Comparison of ENCODE assay signal across 8 mouse cellular contexts in the genomic region with DNA sequence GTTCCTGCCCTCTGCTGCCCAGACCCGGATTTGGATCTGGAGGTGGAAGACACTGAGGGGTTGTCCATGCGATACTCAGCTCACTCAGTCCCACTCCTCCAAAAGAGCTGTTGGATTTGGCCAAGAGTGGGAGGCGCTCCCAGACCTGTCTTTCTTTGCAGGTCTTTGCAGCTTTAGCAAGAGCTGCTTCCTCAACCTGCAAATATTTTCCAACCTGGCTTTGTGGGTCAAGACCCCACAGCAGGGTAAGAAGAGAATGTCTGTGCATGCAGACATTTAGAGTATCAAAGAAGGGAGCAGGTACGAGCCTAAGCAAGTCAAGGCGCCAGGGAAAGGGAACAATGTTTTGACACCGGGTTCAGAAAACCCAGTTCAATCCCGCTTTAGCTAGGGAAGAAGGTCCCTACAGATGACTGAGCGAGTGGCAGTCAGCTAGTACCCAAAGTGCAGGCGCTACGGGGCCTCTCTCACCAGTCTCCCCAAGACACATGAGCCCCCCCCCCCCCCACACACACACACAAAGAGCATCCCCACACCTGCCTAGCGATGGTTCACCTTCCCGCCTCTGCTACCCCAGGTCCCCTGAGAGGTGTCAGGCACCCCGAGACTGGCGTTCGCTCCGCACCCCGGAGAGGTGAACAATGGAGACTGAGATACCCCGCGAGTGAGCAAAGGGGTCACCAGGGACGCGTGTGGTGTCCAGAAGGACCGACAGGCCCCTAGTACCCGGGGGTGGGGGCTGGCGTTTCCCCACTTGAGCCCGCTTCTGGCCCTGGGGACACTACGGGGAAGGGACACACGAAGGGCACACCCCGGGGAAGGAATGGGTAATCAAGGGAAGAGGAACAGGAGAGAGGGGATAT. TPM values are rescaled to one million over a fixed set of nuclear protein-coding genes. Genes with fewer than 3 reads are reported as not detected.
DNase-seq lines count a peak whose midpoint lies in the region; ATAC-seq and TF ChIP-seq lines count a peak whose summit lies in the region.

No protein-coding gene starts in this region.

- peak overlapping the region; percentile 70 for H3K4me3 ChIP-seq in lung, embryonic 15.5 days
- H3K4me3 ChIP-seq in forebrain, embryonic 15.5 days, result peak overlapping the region; percentile 95
- H3K4me3 ChIP-seq in intestine, embryonic 14.5 days (ENCODE audit: low read depth, low read length), result peak overlapping the region; percentile 56
- peak overlapping the region; percentile 60 for H3K4me3 ChIP-seq in liver, embryonic 11.5 days (ENCODE audit: low read depth, low read length)
- peak overlapping the region; percentile 66 for H3K4me3 ChIP-seq in olfactory bulb, adult 2 months (ENCODE audit: insufficient read depth, low read depth, low read length)

- H3K9me3 ChIP-seq in lung, embryonic 15.5 days, result no peaks in the 10 kb centered on the region
- H3K9me3 ChIP-seq in forebrain, embryonic 15.5 days, result no peaks in the 10 kb centered on the region
- no peaks in the 10 kb centered on the region for H3K9me3 ChIP-seq in intestine, embryonic 14.5 days (ENCODE audit: control insufficient read depth, low read length)
- H3K9me3 ChIP-seq in liver, embryonic 11.5 days (ENCODE audit: control insufficient read depth, low read length), result no peaks in the 10 kb centered on the region

- H3K27me3 ChIP-seq in lung, embryonic 15.5 days, result 0 out of 2 replicates have a peak, but pooled peaks cover 3% of the 10 kb centered on the region
- H3K27me3 ChIP-seq in forebrain, embryonic 15.5 days, result no peaks in the 10 kb centered on the region
- H3K27me3 ChIP-seq in intestine, embryonic 14.5 days (replicated peaks; ENCODE audit: control insufficient read depth, insufficient read depth, low read length), result 0 out of 2 replicates have a peak, but pooled peaks cover 2% of the 10 kb centered on the region
- peaks cover 27% of the 10 kb centered on the region for H3K27me3 ChIP-seq in liver, embryonic 11.5 days (replicated peaks; ENCODE audit: control insufficient read depth, insufficient read depth, low read length)

- TF ChIP-seq CTCF in olfactory bulb, adult 2 months (IDR thresholded peaks at IDR 0.05; ENCODE audit: insufficient read depth, low read depth, low read length), result no peak

- DNase-seq in lung, postnatal 36 days, result no peak
- DNase-seq in cerebellum, adult 11-12 months, result peak; percentile 34
- DNase-seq in intestine, embryonic 14.5 days (ENCODE audit: low spot score), result peak; percentile 67
- DNase-seq in liver, embryonic 11.5 days (ENCODE audit: low spot score), result peak; percentile 49
- no peak for DNase-seq in spleen, postnatal 14 days (ENCODE audit: low spot score in 2 of 2)

- H3K36me3 ChIP-seq in lung, embryonic 15.5 days, result no peaks in the 10 kb centered on the region
- H3K36me3 ChIP-seq in forebrain, embryonic 15.5 days, result no peaks in the 10 kb centered on the region
- no peaks in the 10 kb centered on the region for H3K36me3 ChIP-seq in intestine, embryonic 14.5 days (ENCODE audit: control insufficient read depth, insufficient read depth, low read length)
- H3K36me3 ChIP-seq in liver, embryonic 11.5 days (ENCODE audit: control insufficient read depth, insufficient read depth, low read length), result no peaks in the 10 kb centered on the region

- H3K4me2 ChIP-seq in lung, embryonic 15.5 days, result peak overlapping the region; percentile 95
- H3K4me2 ChIP-seq in forebrain, embryonic 15.5 days (replicated peaks), result peak overlapping the region; percentile 61
- peak overlapping the region; percentile 88 for H3K4me2 ChIP-seq in intestine, embryonic 14.5 days (ENCODE audit: low read length)
- H3K4me2 ChIP-seq in liver, embryonic 11.5 days, result peak overlapping the region; percentile 82

- no peak; the same call in none of the 2 replicates for ATAC-seq in lung, embryonic 15.5 days (ENCODE audit: borderline replicate concordance, extremely low read depth, low FRiP score, low TSS enrichment)
- peak; percentile 47 for ATAC-seq in forebrain, embryonic 15.5 days (replicated peaks)
- ATAC-seq in intestine, embryonic 14.5 days (replicated peaks; ENCODE audit: low FRiP score, low TSS enrichment, low read depth), result peak; percentile 32
- ATAC-seq in liver, embryonic 11.5 days (replicated peaks; ENCODE audit: low FRiP score), result peak; percentile 48

- peak overlapping the region; percentile 59 for H3K9ac ChIP-seq in lung, embryonic 15.5 days
- H3K9ac ChIP-seq in forebrain, embryonic 15.5 days (replicated peaks), result peak overlapping the region; percentile 94
- H3K9ac ChIP-seq in intestine, embryonic 14.5 days (ENCODE audit: low read length), result peak overlapping the region; percentile 58
- peak overlapping the region; percentile 53 for H3K9ac ChIP-seq in liver, embryonic 11.5 days (ENCODE audit: low read depth, low read length)

- 1% methylated on average over 28 of the region's 28 CpGs for WGBS in lung, embryonic 15.5 days
- WGBS in forebrain, embryonic 15.5 days, result under 1% methylated on average over 28 of the region's 28 CpGs
- WGBS in intestine, embryonic 14.5 days, result under 1% methylated on average over 26 of the region's 28 CpGs
- 2% methylated on average over 28 of the region's 28 CpGs for WGBS in liver, embryonic 11.5 days
- under 1% methylated on average over 28 of the region's 28 CpGs for WGBS in olfactory bulb, adult 2 months

- H3K27ac ChIP-seq in lung, embryonic 15.5 days, result no peak overlapping the region
- peak overlapping the region; percentile 92 for H3K27ac ChIP-seq in forebrain, embryonic 15.5 days (replicated peaks)
- no peak overlapping the region for H3K27ac ChIP-seq in intestine, embryonic 14.5 days (ENCODE audit: low read depth)
- H3K27ac ChIP-seq in liver, embryonic 11.5 days (ENCODE audit: low read depth, low read length), result no peak overlapping the region
- H3K27ac ChIP-seq in olfactory bulb, adult 2 months (ENCODE audit: insufficient read depth, low read depth, low read length), result peak overlapping the region; percentile 88

- TF ChIP-seq POLR2A in olfactory bulb, adult 2 months (IDR thresholded peaks at IDR 0.05; ENCODE audit: insufficient read depth, low read depth, low read length), result no peak

- H3K4me1 ChIP-seq in lung, embryonic 15.5 days, result peaks cover 14% of the 10 kb centered on the region
- peaks cover 32% of the 10 kb centered on the region for H3K4me1 ChIP-seq in forebrain, embryonic 15.5 days
- H3K4me1 ChIP-seq in intestine, embryonic 14.5 days (replicated peaks; ENCODE audit: control insufficient read depth, insufficient read depth, low read length), result peaks cover 4% of the 10 kb centered on the region; the same call in 1 of the 2 replicates
- no peaks in the 10 kb centered on the region for H3K4me1 ChIP-seq in liver, embryonic 11.5 days (replicated peaks; ENCODE audit: control insufficient read depth, insufficient read depth, low read length)
- H3K4me1 ChIP-seq in olfactory bulb, adult 2 months (ENCODE audit: control insufficient read depth, insufficient read depth, low read length), result peaks cover 4% of the 10 kb centered on the region

RNA-seq across cellular contexts. Expression of gene Cttnbp2, which starts 0.8 kb away (rescaled TPM):
- polyA plus RNA-seq in lung, embryonic 15.5 days (2015; fragmentation: Nextera tagmentation; extraction: Ambion mirVana), result 16.3 and 18.0 TPM in 2 replicates
- 122 TPM in 2 replicates for polyA plus RNA-seq in forebrain, embryonic 15.5 days (2015; fragmentation: Nextera tagmentation; extraction: Ambion mirVana)
- polyA plus RNA-seq in intestine, embryonic 14.5 days (2014; fragmentation: Nextera tagmentation; extraction: Ambion mirVana), result 14.9 and 17.0 TPM in 2 replicates
- 4.5 TPM in 2 replicates for polyA plus RNA-seq in liver, embryonic 11.5 days (2014; fragmentation: Nextera tagmentation; extraction: Ambion mirVana)
- 113 and 146 TPM in 2 replicates for polyA plus RNA-seq in olfactory bulb, adult 2 months (2012; ENCODE audit: insufficient read depth, insufficient read length, low replicate concordance, missing spikeins)

Comparison
In these comparisons a context has a peak if more than half of its experiments do, and no peak if none do; other contexts are left out.
1. H3K27ac ChIP-seq: peak in forebrain, embryonic 15.5 days (single experiment) and olfactory bulb, adult 2 months (single experiment); none in lung, embryonic 15.5 days (single experiment), intestine, embryonic 14.5 days (single experiment) and liver, embryonic 11.5 days (single experiment).
2. DNase-seq: peak in cerebellum, adult 11-12 months (single experiment), intestine, embryonic 14.5 days (single experiment) and liver, embryonic 11.5 days (single experiment); none in lung, postnatal 36 days (single experiment) and spleen, postnatal 14 days (0 of 2).
3. Peak in every context shown above with its lines, with median percentiles within 50 percentile points of each other: H3K4me2 ChIP-seq, H3K4me3 ChIP-seq and H3K9ac ChIP-seq.